Mouse (Mus musculus) spleen, adult 2 months (tissue): ENCODE results near the gene Nxnl2.

ENCODE experiments used
- CTCF ChIP-seq: fragments of 200-500 bp; IDR thresholded peaks from 2 replicates; pipeline ENCODE4 v1.5.1; 2011; ENCODE audit warnings: mild to moderate bottlenecking, inconsistent platforms; ENCODE audit not compliant: insufficient read depth, insufficient read length, insufficient replicate concordance; ENCODE audit errors: extremely low read depth
- POLR2A ChIP-seq: fragments of 200-500 bp; IDR thresholded peaks from 2 replicates; pipeline ENCODE4 v1.6.1; 2011; ENCODE audit warnings: low read depth, low read length, inconsistent platforms

GRCm38 (mm10) chr13:51136315-51136714 is 34.5 kb upstream of the Nxnl2 start:
- no peak for TF ChIP-seq POLR2A
- no peak for TF ChIP-seq CTCF
